Mouse (Mus musculus): ENCODE results near the gene Hells.

Gene Hells

GRCm38 (mm10) chr19:38930788-38931565 is at the start of gene Hells:
Gene Hells (plus strand): TSS chr19:38930915.
- peak; percentile 79 for DNase-seq (ENCODE audit: low spot score)

GRCm38 (mm10) chr19:38901146-38902135 is 29.3 kb upstream of the Hells start:
- no peak for DNase-seq (ENCODE audit: low spot score)

- no peak for DNase-seq (ENCODE audit: low spot score)
These were observed 28.2 kb upstream of the Hells start for GRCm38 (mm10) chr19:38902501-38902900.

- no peak for DNase-seq (ENCODE audit: low spot score)
These were observed 16.9 kb upstream of the Hells start for GRCm38 (mm10) chr19:38913786-38914185.

- no peak for DNase-seq (ENCODE audit: low spot score)
These were observed 15.8 kb upstream of the Hells start for GRCm38 (mm10) chr19:38914926-38915325.

GRCm38 (mm10) chr19:38915677-38916076 is 15.0 kb upstream of the Hells start:
- peak; percentile 55 for DNase-seq (ENCODE audit: low spot score)

- no peak for DNase-seq (ENCODE audit: low spot score)
These were observed 2.1 kb upstream of the Hells start for GRCm38 (mm10) chr19:38928481-38929158.

- DNase-seq (ENCODE audit: low spot score), result no peak
These were observed 1.1 kb upstream of the Hells start for GRCm38 (mm10) chr19:38929471-38930251.

GRCm38 (mm10) chr19:38930252-38930787 is 395 bp upstream of the Hells start:
- no peak for DNase-seq (ENCODE audit: low spot score)

- no peak for DNase-seq (ENCODE audit: low spot score)
These were observed 813 bp downstream of the Hells start for GRCm38 (mm10) chr19:38931566-38931890.

- DNase-seq (ENCODE audit: low spot score), result no peak
These were observed 14.0 kb downstream of the Hells start for GRCm38 (mm10) chr19:38944590-38945307.

- DNase-seq (ENCODE audit: low spot score), result no peak
These were observed 40.0 kb downstream of the Hells start for GRCm38 (mm10) chr19:38970741-38971140.

GRCm38 (mm10) chr19:38972581-38972980 is 41.9 kb downstream of the Hells start:
- DNase-seq (ENCODE audit: low spot score), result no peak

- no peak for DNase-seq (ENCODE audit: low spot score)
These were observed 43.0 kb downstream of the Hells start for GRCm38 (mm10) chr19:38973666-38974065.

- DNase-seq (ENCODE audit: low spot score), result no peak
These were observed 45.6 kb downstream of the Hells start for GRCm38 (mm10) chr19:38976269-38976668.

GRCm38 (mm10) chr19:38981966-38982365 is 51.3 kb downstream of the Hells start:
- peak; percentile 61 for DNase-seq (ENCODE audit: low spot score)

- no peak for DNase-seq (ENCODE audit: low spot score)
These were observed 67.5 kb downstream of the Hells start for GRCm38 (mm10) chr19:38998248-38998647.

GRCm38 (mm10) chr19:38998676-38999075 is 68.0 kb downstream of the Hells start:
- no peak for DNase-seq (ENCODE audit: low spot score)

GRCm38 (mm10) chr19:39005132-39005531 is 74.4 kb downstream of the Hells start:
- DNase-seq (ENCODE audit: low spot score), result no peak

- no peak for DNase-seq (ENCODE audit: low spot score)
These were observed 76.0 kb downstream of the Hells start, which contains the start of gene Cyp2c55 for GRCm38 (mm10) chr19:39006715-39007114. Gene Cyp2c55 (plus strand): TSS chr19:39007019.

Data from ovary, postnatal 14 days (tissue).